Mouse (Mus musculus) heart, postnatal 0 days (tissue): ENCODE measurements around the gene Cd4. TPM values are rescaled to one million over a fixed set of nuclear protein-coding genes. Genes with fewer than 3 reads are reported as not detected.

Source experiments
- ATAC-seq: fragments of 200-750 bp; cut with Nextera tagmentation; 2 replicates; pipeline ENCODE4 v1.8.0; 2017; ENCODE audit warnings: low read depth, moderate number of reproducible peaks, moderate library complexity; ENCODE audit not compliant: insufficient read depth
- DNase-seq: peaks from one replicate; pipeline ENCODE4 v3.0.0-alpha.2; 2016; ENCODE audit warnings: low spot score
- H3K27ac ChIP-seq: fragments of 300-500 bp; sonication (generic); 2 replicates; pipeline ENCODE4 v1.5.1; 2014; ENCODE audit warnings: low read depth, mild to moderate bottlenecking
- H3K27me3 ChIP-seq: fragments of 300-500 bp; sonication (generic); 2 replicates; pipeline ENCODE4 v1.6.1; 2014; ENCODE audit warnings: low read length, mixed read lengths; ENCODE audit not compliant: control insufficient read depth, insufficient read depth
- H3K36me3 ChIP-seq: fragments of 300-500 bp; sonication (generic); replicated peaks from 2 replicates; pipeline ENCODE4 v1.6.1; 2014; ENCODE audit warnings: low read length, mixed read lengths; ENCODE audit not compliant: control insufficient read depth, insufficient read depth
- H3K4me1 ChIP-seq: fragments of 300-500 bp; sonication (generic); 2 replicates; pipeline ENCODE4 v1.6.1; 2014; ENCODE audit warnings: antibody characterized with exemption; ENCODE audit not compliant: control insufficient read depth, insufficient read depth
- H3K4me2 ChIP-seq: fragments of 300-500 bp; sonication (generic); 2 replicates; pipeline ENCODE4 v1.6.1; 2014; ENCODE audit warnings: low read depth, mild to moderate bottlenecking, low read length, moderate library complexity
- H3K4me3 ChIP-seq: fragments of 300-500 bp; sonication (generic); 2 replicates; pipeline ENCODE4 v1.5.1; 2014; ENCODE audit warnings: low read depth, low read length
- H3K9ac ChIP-seq: fragments of 300-500 bp; sonication (generic); replicated peaks from 2 replicates; pipeline ENCODE4 v1.6.1; 2014; ENCODE audit warnings: low read depth, low read length, mixed read lengths
- H3K9me3 ChIP-seq: fragments of 300-500 bp; sonication (generic); replicated peaks from 2 replicates; pipeline ENCODE4 v1.6.1; 2016; ENCODE audit warnings: low read length; ENCODE audit not compliant: control insufficient read depth
- CTCF ChIP-seq: IDR thresholded peaks from 2 replicates; pipeline ENCODE4 v1.5.1; 2016; ENCODE audit warnings: antibody characterized with exemption, control low read depth, low read depth
- EP300 ChIP-seq: IDR thresholded peaks from 2 replicates; pipeline ENCODE4 v1.6.1; 2016; ENCODE audit warnings: antibody characterized with exemption, low read depth
- WGBS: fragments of 180-500 bp; shearing (Covaris S2); extraction: QIAGEN DNeasy Blood & Tissue Kit; methylation state at CpG from one replicate; pipeline ENCODE4 v1.1.7; 2014; 5-methylcytosine and 5-hydroxymethylcytosine counted together
- polyA plus RNA-seq: library from polyadenylated mRNA; unstranded; fragments of >200 nt; fragmentation: Nextera tagmentation; extraction: Ambion mirVana; gene quantifications from 2 replicates; pipeline ENCODE4 v1.2.1, GENCODE M21; 2015
- total RNA-seq: library from RNA; depleted of rRNA; stranded (reverse); fragments of >200 nt; gene quantifications from 2 replicates; pipeline ENCODE4 v1.2.3, GENCODE M21; 2014; ENCODE audit warnings: low replicate concordance

Gene Cd4
- total and polyA plus RNA-seq, 2 experiments from 2014 or later: 0.10 TPM; not detected in 1

DNA sequence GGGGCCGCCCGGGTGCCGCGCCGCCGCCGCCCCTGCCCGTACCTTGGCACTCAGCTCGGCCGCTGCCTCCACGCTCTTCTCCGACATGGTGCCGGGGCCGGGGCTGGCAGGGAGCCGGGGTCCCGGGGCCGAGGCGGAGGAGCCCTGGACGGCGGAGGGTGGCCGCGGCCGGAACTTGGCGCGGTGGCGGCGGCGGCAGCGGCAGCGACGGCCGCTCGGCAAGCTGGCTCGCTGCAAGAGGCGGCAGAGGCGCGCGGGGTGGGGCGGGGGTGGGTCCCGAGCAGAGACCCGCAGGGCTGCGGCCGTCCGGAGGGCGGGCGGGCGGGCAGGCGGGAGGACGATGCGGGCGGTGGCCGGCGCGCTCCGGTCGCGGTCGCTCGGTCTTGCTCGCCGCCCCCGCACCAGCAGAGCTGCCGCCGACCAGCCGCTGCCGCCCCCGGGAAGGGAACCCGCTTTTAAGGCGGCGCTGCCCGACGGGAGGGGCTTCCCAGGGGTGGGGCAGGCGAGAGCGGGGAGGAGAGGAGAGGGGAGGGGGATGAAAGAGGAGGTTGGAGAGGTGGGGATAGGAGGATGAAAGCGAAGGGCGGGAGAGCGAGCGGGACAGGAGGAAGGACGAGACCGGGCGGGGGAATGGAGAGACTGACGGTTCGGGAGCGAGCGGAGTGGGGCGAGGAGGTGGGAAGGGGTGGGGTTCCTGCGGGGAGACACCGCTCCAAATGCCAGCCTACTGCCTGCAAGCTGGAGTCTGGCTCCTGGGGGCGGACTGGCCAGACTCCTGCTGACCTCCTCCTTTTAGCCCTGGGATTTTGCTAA is 29.7 kb upstream of the Cd4 start:
- TF ChIP-seq EP300: no peak; the same call in 1 of the 2 replicates
- no peak for TF ChIP-seq CTCF
- Histone ChIP-seq H3K9me3 (no peaks in the 10 kb centered on the region), H3K4me3 (peak overlapping the region; percentile 98), H3K4me1 (peaks cover 39% of the 10 kb centered on the region), H3K9ac (peak overlapping the region; percentile 99), H3K27ac (peak overlapping the region; percentile 100), H3K27me3 (no peaks in the 10 kb centered on the region), H3K4me2 (peak overlapping the region; percentile 97), H3K36me3 (peaks cover 22% of the 10 kb centered on the region)
- WGBS: 1% methylated on average over 58 of the region's 89 CpGs
- ATAC-seq (peak; percentile 67), DNase-seq (peak; percentile 95)

- 1% methylated on average over 42 of the region's 67 CpGs for WGBS
- DNase-seq: peak; percentile 87
Measured at GRCm38 (mm10) chr6:124916695-124917517, 28.9 kb upstream of the Cd4 start.

DNA sequence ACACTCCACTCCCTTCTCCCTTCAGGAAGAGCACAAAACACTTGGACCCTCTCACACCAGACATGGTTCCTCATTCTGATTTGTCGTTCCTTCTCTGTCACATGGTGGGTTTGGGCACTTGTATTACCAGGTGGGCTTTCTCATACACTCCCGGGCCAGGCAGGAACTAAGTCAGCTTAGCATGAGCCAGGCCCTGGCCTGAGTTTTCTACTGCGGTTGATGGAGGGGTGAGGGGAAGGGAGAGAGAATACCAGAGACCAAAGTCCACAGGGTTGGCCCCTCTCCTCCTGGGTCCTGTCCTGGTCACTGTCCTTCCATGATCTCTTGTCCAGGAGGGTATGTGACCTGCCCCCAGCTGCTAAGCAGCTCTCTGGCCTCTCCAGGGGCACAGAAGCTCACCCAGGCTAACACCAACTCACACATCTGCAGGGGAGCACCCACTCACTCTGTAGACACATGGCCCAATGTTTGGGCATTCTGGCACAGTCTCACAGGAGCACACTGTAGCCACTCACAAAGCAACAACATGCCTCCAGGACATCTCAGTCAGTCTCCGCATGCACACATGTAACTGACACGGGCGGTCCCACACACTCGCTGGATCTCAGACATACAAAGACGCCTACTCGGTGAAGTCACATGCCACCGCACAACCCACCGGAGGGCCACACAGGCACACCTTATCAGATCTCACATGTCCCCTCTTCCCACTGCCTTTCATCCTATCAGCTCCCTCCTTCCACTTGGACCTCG is 28.1 kb upstream of the Cd4 start:
- peak overlapping the region; percentile 100 for H3K27ac ChIP-seq
- no peak for TF ChIP-seq CTCF
- TF ChIP-seq EP300: no peak
- peak overlapping the region; percentile 99 for H3K9ac ChIP-seq
- peak overlapping the region; percentile 98 for H3K4me3 ChIP-seq
- peaks cover 38% of the 10 kb centered on the region for H3K4me1 ChIP-seq
- H3K27me3 ChIP-seq: no peaks in the 10 kb centered on the region
- H3K9me3 ChIP-seq: no peaks in the 10 kb centered on the region
- DNase-seq (peak; percentile 46), ATAC-seq (no peak)
- H3K4me2 ChIP-seq: peak overlapping the region; percentile 97
- 3% methylated on average over 12 of the region's 12 CpGs for WGBS
- H3K36me3 ChIP-seq: peaks cover 22% of the 10 kb centered on the region

More at GRCm38 (mm10) chr6:124916695-124917517, 28.9 kb upstream of the Cd4 start:
- Histone ChIP-seq H3K36me3 (peaks cover 22% of the 10 kb centered on the region), H3K9ac (peak overlapping the region; percentile 99), H3K9me3 (no peaks in the 10 kb centered on the region), H3K4me2 (peak overlapping the region; percentile 97), H3K27me3 (no peaks in the 10 kb centered on the region), H3K4me3 (peak overlapping the region; percentile 98), H3K27ac (peak overlapping the region; percentile 100), H3K4me1 (peaks cover 39% of the 10 kb centered on the region)
- peak; percentile 68 for ATAC-seq
- TF ChIP-seq EP300 (0 out of 2 replicates have a peak, but pooled peaks have one; percentile 35), CTCF (peak; percentile 44)

DNA sequence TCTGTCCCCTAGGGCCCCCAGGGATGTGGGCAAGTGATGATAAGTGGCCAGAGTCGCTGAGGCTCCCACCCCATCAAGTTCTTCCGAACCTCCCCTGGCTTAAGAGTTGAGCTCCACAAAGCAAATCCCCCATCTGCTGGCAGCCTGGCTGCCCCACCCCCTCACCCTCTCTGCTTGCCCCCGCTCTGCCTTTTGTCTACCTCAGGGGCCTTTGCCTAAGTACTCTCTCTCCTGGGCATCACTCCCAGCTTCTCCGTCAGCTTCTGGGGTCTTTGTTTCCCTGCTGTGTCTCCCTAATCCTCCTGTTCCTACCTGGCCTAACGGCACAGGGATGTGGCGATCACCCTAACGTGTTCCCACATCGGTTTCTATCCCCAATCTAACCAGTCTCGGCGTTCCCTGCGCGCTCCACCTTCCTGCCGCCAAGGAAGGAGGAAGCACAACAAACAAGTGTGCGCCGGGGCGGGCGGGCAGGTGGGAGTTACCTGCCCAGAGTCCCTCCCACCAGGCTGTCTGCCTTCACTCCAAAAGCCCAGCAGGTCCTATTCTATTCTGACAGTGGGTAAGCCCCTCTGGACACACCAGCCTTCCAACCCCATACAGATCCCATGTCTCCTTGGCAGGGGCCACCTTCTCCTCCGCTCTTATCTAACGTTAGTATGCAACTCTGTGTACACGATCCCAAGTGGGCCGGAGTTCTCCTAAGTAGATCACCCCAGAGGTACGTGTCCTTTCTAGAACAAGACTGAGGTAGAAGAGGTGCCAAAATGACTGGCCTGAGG is 27.3 kb upstream of the Cd4 start:
- Histone ChIP-seq H3K4me2 (peak overlapping the region; percentile 97), H3K9me3 (no peaks in the 10 kb centered on the region), H3K4me3 (peak overlapping the region; percentile 98), H3K36me3 (peaks cover 22% of the 10 kb centered on the region), H3K27me3 (peaks cover 6% of the 10 kb centered on the region; the same call in 1 of the 2 replicates), H3K4me1 (peaks cover 35% of the 10 kb centered on the region), H3K9ac (peak overlapping the region; percentile 99; the same call in 1 of the 2 replicates), H3K27ac (0 out of 2 replicates have a peak overlapping the region, but pooled peaks have one; percentile 100)
- WGBS: 26% methylated on average over 22 of the region's 22 CpGs
- peak; percentile 27 for DNase-seq
- no peak for ATAC-seq
- TF ChIP-seq EP300: no peak
- TF ChIP-seq CTCF: no peak
